Mouse (Mus musculus) heart, adult 2 months (tissue): Measurements from ENCODE around the gene 1700025G04Rik.

Source experiments
- CTCF ChIP-seq: fragments of 200-600 bp; IDR thresholded peaks from 2 replicates; pipeline ENCODE4 v1.8.1; 2022; ENCODE audit warnings: antibody characterized with exemption, mild to moderate bottlenecking, moderate library complexity
- POLR2A ChIP-seq: fragments of 200-500 bp; IDR thresholded peaks from 2 replicates; pipeline ENCODE4 v1.6.1; 2011; ENCODE audit warnings: mild to moderate bottlenecking, low read depth, low read length, control low read depth; ENCODE audit not compliant: insufficient read depth

GRCm38 (mm10) chr1:152063357-152064145 is 26.4 kb downstream of the 1700025G04Rik start:
- no peak for TF ChIP-seq POLR2A
- TF ChIP-seq CTCF, result no peak
